Mouse (Mus musculus): ENCODE measurements around the gene Rps6kb1. TPM values are rescaled to one million over a fixed set of nuclear protein-coding genes. Genes with fewer than 3 reads are reported as not detected.

Rps6kb1 gene
- polyA plus RNA-seq, 1 experiment from 2014 or later: 67.3 TPM

GRCm38 (mm10) chr11:86527528-86527927 is 17.1 kb downstream of the Rps6kb1 start:
- Histone ChIP-seq H3K36me3 (peaks cover 70% of the 10 kb centered on the region), H3K27me3 (no peaks in the 10 kb centered on the region), H3K4me1 (no peaks in the 10 kb centered on the region), H3K9ac (no peak overlapping the region), H3K4me2 (replicated peaks) (no peak overlapping the region), H3K4me3 (no peak overlapping the region), H3K27ac (no peak overlapping the region), H3K9me3 (replicated peaks) (no peaks in the 10 kb centered on the region)
- ATAC-seq (ENCODE audit: low FRiP score): no peak
- 93% methylated on average over 4 of the region's 4 CpGs for WGBS

- no peak overlapping the region for H3K4me2 ChIP-seq (replicated peaks)
- no peak overlapping the region for H3K4me3 ChIP-seq
- H3K9me3 ChIP-seq (replicated peaks): no peaks in the 10 kb centered on the region
- H3K9ac ChIP-seq: no peak overlapping the region
- H3K27me3 ChIP-seq: no peaks in the 10 kb centered on the region
- ATAC-seq (ENCODE audit: low FRiP score): no peak
- WGBS: 96% methylated on average over 7 of the region's 7 CpGs
- H3K4me1 ChIP-seq: no peaks in the 10 kb centered on the region
- H3K36me3 ChIP-seq: peaks cover 73% of the 10 kb centered on the region
- H3K27ac ChIP-seq: no peak overlapping the region
Measured at GRCm38 (mm10) chr11:86519751-86520150, 24.9 kb downstream of the Rps6kb1 start.

GRCm38 (mm10) chr11:86517229-86517628 is 27.4 kb downstream of the Rps6kb1 start:
- no peak overlapping the region for H3K9ac ChIP-seq
- no peak for ATAC-seq (ENCODE audit: low FRiP score)
- 94% methylated on average over 3 of the region's 3 CpGs for WGBS
- H3K27me3 ChIP-seq: no peaks in the 10 kb centered on the region
- H3K4me3 ChIP-seq: no peak overlapping the region
- H3K4me1 ChIP-seq: no peaks in the 10 kb centered on the region
- H3K27ac ChIP-seq: no peak overlapping the region
- no peak overlapping the region for H3K4me2 ChIP-seq (replicated peaks)
- H3K36me3 ChIP-seq: peaks cover 63% of the 10 kb centered on the region
- no peaks in the 10 kb centered on the region for H3K9me3 ChIP-seq (replicated peaks)

GRCm38 (mm10) chr11:86516620-86517019 is 28.0 kb downstream of the Rps6kb1 start:
- 90% methylated on average over 3 of the region's 3 CpGs for WGBS
- Histone ChIP-seq H3K9me3 (replicated peaks) (no peaks in the 10 kb centered on the region), H3K4me1 (no peaks in the 10 kb centered on the region), H3K36me3 (peaks cover 63% of the 10 kb centered on the region), H3K27ac (no peak overlapping the region), H3K9ac (no peak overlapping the region), H3K4me3 (no peak overlapping the region), H3K4me2 (replicated peaks) (no peak overlapping the region), H3K27me3 (no peaks in the 10 kb centered on the region)
- no peak for ATAC-seq (ENCODE audit: low FRiP score)

- 95% methylated on average over 2 of the region's 2 CpGs for WGBS
- no peak overlapping the region for H3K9ac ChIP-seq
- no peaks in the 10 kb centered on the region for H3K27me3 ChIP-seq
- no peak for ATAC-seq (ENCODE audit: low FRiP score)
- no peak overlapping the region for H3K4me3 ChIP-seq
- no peak overlapping the region for H3K4me2 ChIP-seq (replicated peaks)
- H3K4me1 ChIP-seq: no peaks in the 10 kb centered on the region
- H3K27ac ChIP-seq: no peak overlapping the region
- no peaks in the 10 kb centered on the region for H3K9me3 ChIP-seq (replicated peaks)
- H3K36me3 ChIP-seq: peaks cover 72% of the 10 kb centered on the region
Measured at GRCm38 (mm10) chr11:86507991-86508390, 36.6 kb downstream of the Rps6kb1 start.

GRCm38 (mm10) chr11:86507334-86507733 is 37.3 kb downstream of the Rps6kb1 start:
- 93% methylated on average over 2 of the region's 2 CpGs for WGBS
- no peak overlapping the region for H3K4me3 ChIP-seq

GRCm38 (mm10) chr11:86503121-86503520 is 41.5 kb downstream of the Rps6kb1 start:
- Histone ChIP-seq H3K9ac (no peak overlapping the region), H3K27ac (no peak overlapping the region), H3K4me1 (no peaks in the 10 kb centered on the region), H3K4me2 (replicated peaks) (no peak overlapping the region), H3K9me3 (replicated peaks) (no peaks in the 10 kb centered on the region), H3K36me3 (peaks cover 37% of the 10 kb centered on the region), H3K27me3 (no peaks in the 10 kb centered on the region), H3K4me3 (no peak overlapping the region)
- WGBS: 97% methylated on average over 2 of the region's 2 CpGs
- no peak for ATAC-seq (ENCODE audit: low FRiP score)

More at GRCm38 (mm10) chr11:86507334-86507733, 37.3 kb downstream of the Rps6kb1 start:
- Histone ChIP-seq H3K4me2 (replicated peaks) (no peak overlapping the region), H3K27me3 (no peaks in the 10 kb centered on the region), H3K9ac (no peak overlapping the region), H3K9me3 (replicated peaks) (no peaks in the 10 kb centered on the region), H3K27ac (no peak overlapping the region), H3K36me3 (peaks cover 72% of the 10 kb centered on the region), H3K4me1 (no peaks in the 10 kb centered on the region)
- no peak for ATAC-seq (ENCODE audit: low FRiP score)

GRCm38 (mm10) chr11:86500795-86501194 is 43.8 kb downstream of the Rps6kb1 start:
- 83% methylated on average over 1 of the region's 1 CpGs for WGBS
- peaks cover 35% of the 10 kb centered on the region for H3K36me3 ChIP-seq
- no peak overlapping the region for H3K9ac ChIP-seq

GRCm38 (mm10) chr11:86497908-86498307 is 46.7 kb downstream of the Rps6kb1 start:
- no peak overlapping the region for H3K4me2 ChIP-seq (replicated peaks)
- 75% methylated on average over 3 of the region's 3 CpGs for WGBS
- no peaks in the 10 kb centered on the region for H3K27me3 ChIP-seq
- H3K4me3 ChIP-seq: no peak overlapping the region
- no peak overlapping the region for H3K27ac ChIP-seq
- H3K9ac ChIP-seq: no peak overlapping the region
- H3K4me1 ChIP-seq: no peaks in the 10 kb centered on the region
- no peak for ATAC-seq (ENCODE audit: low FRiP score)
- peaks cover 23% of the 10 kb centered on the region for H3K36me3 ChIP-seq
- no peaks in the 10 kb centered on the region for H3K9me3 ChIP-seq (replicated peaks)

More at GRCm38 (mm10) chr11:86500795-86501194, 43.8 kb downstream of the Rps6kb1 start:
- H3K27me3 ChIP-seq: no peaks in the 10 kb centered on the region
- H3K4me3 ChIP-seq: no peak overlapping the region
- H3K27ac ChIP-seq: no peak overlapping the region
- ATAC-seq (ENCODE audit: low FRiP score): no peak
- H3K4me1 ChIP-seq: no peaks in the 10 kb centered on the region
- H3K9me3 ChIP-seq (replicated peaks): no peaks in the 10 kb centered on the region
- no peak overlapping the region for H3K4me2 ChIP-seq (replicated peaks)

GRCm38 (mm10) chr11:86497356-86497755 is 47.2 kb downstream of the Rps6kb1 start:
- ATAC-seq (ENCODE audit: low FRiP score): no peak
- Histone ChIP-seq H3K27ac (no peak overlapping the region), H3K27me3 (no peaks in the 10 kb centered on the region), H3K4me2 (replicated peaks) (no peak overlapping the region), H3K9me3 (replicated peaks) (no peaks in the 10 kb centered on the region), H3K4me1 (no peaks in the 10 kb centered on the region), H3K36me3 (peaks cover 23% of the 10 kb centered on the region), H3K9ac (no peak overlapping the region), H3K4me3 (no peak overlapping the region)
- 97% methylated on average over 1 of the region's 1 CpGs for WGBS

GRCm38 (mm10) chr11:86490782-86491181 is 53.8 kb downstream of the Rps6kb1 start:
- no peak for ATAC-seq (ENCODE audit: low FRiP score)
- Histone ChIP-seq H3K9ac (no peak overlapping the region), H3K9me3 (replicated peaks) (no peaks in the 10 kb centered on the region), H3K4me1 (peaks cover 4% of the 10 kb centered on the region), H3K4me3 (no peak overlapping the region), H3K36me3 (peaks cover 17% of the 10 kb centered on the region), H3K27me3 (no peaks in the 10 kb centered on the region), H3K4me2 (replicated peaks) (no peak overlapping the region), H3K27ac (no peak overlapping the region)
- WGBS: 100% methylated on average over 1 of the region's 1 CpGs

GRCm38 (mm10) chr11:86484910-86485510 is 59.6 kb downstream of the Rps6kb1 start:
- Histone ChIP-seq H3K4me1 (peaks cover 8% of the 10 kb centered on the region), H3K27me3 (no peaks in the 10 kb centered on the region), H3K36me3 (peaks cover 6% of the 10 kb centered on the region), H3K9me3 (replicated peaks) (no peaks in the 10 kb centered on the region), H3K27ac (peak overlapping the region; percentile 73), H3K4me3 (peak overlapping the region; percentile 58), H3K4me2 (replicated peaks) (peak overlapping the region; percentile 67), H3K9ac (peak overlapping the region; percentile 66)
- under 1% methylated on average over 25 of the region's 25 CpGs for WGBS
- peak; percentile 62 for ATAC-seq (ENCODE audit: low FRiP score)

All from hindbrain, embryonic 12.5 days (tissue).